Mouse (Mus musculus): ENCODE results near the gene Egln1.

The Egln1 gene

GRCm38 (mm10) chr8:124949209-124950068, at the start of gene Egln1:
Egln1 (minus strand) TSS chr8:124949324.
- peak; percentile 83 for DNase-seq

- DNase-seq = no peak
Observed at GRCm38 (mm10) chr8:124995776-124996175, 46.7 kb upstream of the Egln1 start.

- DNase-seq = no peak
Observed at GRCm38 (mm10) chr8:124991668-124991926, 42.5 kb upstream of the Egln1 start.

- no peak for DNase-seq
Observed at GRCm38 (mm10) chr8:124990923-124991667, 42.0 kb upstream of the Egln1 start.

GRCm38 (mm10) chr8:124980828-124981227, 31.7 kb upstream of the Egln1 start:
- no peak for DNase-seq

- no peak for DNase-seq
Observed at GRCm38 (mm10) chr8:124980036-124980435, 30.9 kb upstream of the Egln1 start.

- DNase-seq = no peak
Observed at GRCm38 (mm10) chr8:124978026-124978425, 28.9 kb upstream of the Egln1 start.

- DNase-seq = no peak
Observed at GRCm38 (mm10) chr8:124976211-124976610, 27.1 kb upstream of the Egln1 start.

- DNase-seq = no peak
Observed at GRCm38 (mm10) chr8:124974254-124974653, 25.1 kb upstream of the Egln1 start.

- peak; percentile 18 for DNase-seq
Observed at GRCm38 (mm10) chr8:124973221-124973620, 24.1 kb upstream of the Egln1 start.

GRCm38 (mm10) chr8:124970312-124970933, 21.3 kb upstream of the Egln1 start:
- no peak for DNase-seq

- DNase-seq = peak; percentile 47
Observed at GRCm38 (mm10) chr8:124964966-124965365, 15.8 kb upstream of the Egln1 start.

- no peak for DNase-seq
Observed at GRCm38 (mm10) chr8:124963246-124963645, 14.1 kb upstream of the Egln1 start.

- DNase-seq = no peak
Observed at GRCm38 (mm10) chr8:124960226-124960880, 11.2 kb upstream of the Egln1 start.

- DNase-seq = no peak
Observed at GRCm38 (mm10) chr8:124959462-124960225, 10.5 kb upstream of the Egln1 start.

- no peak for DNase-seq
Observed at GRCm38 (mm10) chr8:124954572-124955082, 5.5 kb upstream of the Egln1 start.

- peak; percentile 26 for DNase-seq
Observed at GRCm38 (mm10) chr8:124953188-124953587, 4.1 kb upstream of the Egln1 start.

- DNase-seq = no peak
Observed at GRCm38 (mm10) chr8:124950865-124951264, 1.7 kb upstream of the Egln1 start.

GRCm38 (mm10) chr8:124950069-124950456, 939 bp upstream of the Egln1 start:
- DNase-seq = no peak

- no peak for DNase-seq
Observed at GRCm38 (mm10) chr8:124948733-124949111, 402 bp downstream of the Egln1 start.

GRCm38 (mm10) chr8:124947865-124948732, 1.0 kb downstream of the Egln1 start:
- DNase-seq = peak; percentile 49

All from kidney, adult 11 months (tissue).